Mouse (Mus musculus) neural tube, embryonic 13.5 days (tissue): Measurements from ENCODE around the gene Rnf34. TPM values are rescaled to one million over a fixed set of nuclear protein-coding genes. Genes with fewer than 3 reads are reported as not detected.

Experiments
- ATAC-seq: fragments of 200-750 bp; cut with Nextera tagmentation; 2 replicates; pipeline ENCODE4 v1.8.0; 2017; ENCODE audit warnings: low read depth, mild to moderate bottlenecking, moderate TSS enrichment, moderate library complexity
- H3K27ac ChIP-seq: fragments of 300-500 bp; sonication (generic); replicated peaks from 2 replicates; pipeline ENCODE4 v1.5.1; 2015; ENCODE audit warnings: moderate library complexity, mild to moderate bottlenecking, inconsistent platforms
- H3K27me3 ChIP-seq: fragments of 300-500 bp; sonication (generic); 2 replicates; pipeline ENCODE4 v1.6.1; 2015; ENCODE audit warnings: mild to moderate bottlenecking, inconsistent platforms
- H3K36me3 ChIP-seq: fragments of 300-500 bp; sonication (generic); 2 replicates; pipeline ENCODE4 v1.6.1; 2015; ENCODE audit warnings: mild to moderate bottlenecking, inconsistent platforms
- H3K4me1 ChIP-seq: fragments of 300-500 bp; sonication (generic); replicated peaks from 2 replicates; pipeline ENCODE4 v1.6.1; 2015; ENCODE audit warnings: inconsistent platforms
- H3K4me2 ChIP-seq: fragments of 300-500 bp; sonication (generic); 2 replicates; pipeline ENCODE4 v1.6.1; 2015; ENCODE audit warnings: inconsistent platforms, mild to moderate bottlenecking, moderate library complexity
- H3K4me3 ChIP-seq: fragments of 300-500 bp; sonication (generic); 2 replicates; pipeline ENCODE4 v1.5.1; 2015; ENCODE audit warnings: mild to moderate bottlenecking, inconsistent platforms
- H3K9ac ChIP-seq: fragments of 300-500 bp; sonication (generic); 2 replicates; pipeline ENCODE4 v1.6.1; 2015; ENCODE audit warnings: moderate library complexity, mild to moderate bottlenecking, inconsistent platforms
- H3K9me3 ChIP-seq: fragments of 300-500 bp; sonication (generic); 2 replicates; pipeline ENCODE4 v1.6.1; 2016; ENCODE audit warnings: inconsistent platforms
- WGBS: fragments of 180-500 bp; shearing (Covaris S2); methylation state at CpG from one replicate; pipeline ENCODE4 v1.1.7; 2015; 5-methylcytosine and 5-hydroxymethylcytosine counted together
- polyA plus RNA-seq: library from polyadenylated mRNA; unstranded; fragments of >200 nt; fragmentation: Nextera tagmentation; extraction: Ambion mirVana; gene quantifications from 2 replicates; pipeline ENCODE4 v1.2.1, GENCODE M21; 2015

Rnf34 gene
- polyA plus RNA-seq, 1 experiment from 2014 or later, result 45.0 TPM

DNA sequence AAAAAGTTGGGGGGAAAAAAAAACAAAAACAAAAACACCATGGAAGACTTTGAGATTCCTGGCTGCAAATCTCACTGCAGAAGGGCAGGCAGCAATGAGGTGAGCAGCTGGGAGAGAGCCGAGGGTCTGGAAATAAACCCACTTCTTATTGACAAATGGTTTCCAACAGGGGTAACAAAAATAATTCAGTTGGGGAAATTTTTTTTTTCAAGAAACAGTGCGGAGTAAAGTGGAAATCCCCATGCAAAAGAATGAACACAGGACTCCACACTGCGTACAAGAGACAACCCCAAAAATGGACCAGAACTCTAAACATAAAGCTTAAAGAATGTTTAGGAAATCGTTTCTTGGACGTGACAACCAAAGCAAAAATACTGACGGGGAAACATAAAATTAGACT lies 43.4 kb downstream of the Rnf34 start:
- Histone ChIP-seq H3K4me3 (no peak overlapping the region), H3K36me3 (no peaks in the 10 kb centered on the region), H3K9ac (no peak overlapping the region), H3K4me2 (no peak overlapping the region), H3K27ac (no peak overlapping the region), H3K9me3 (no peaks in the 10 kb centered on the region), H3K4me1 (peaks cover 38% of the 10 kb centered on the region), H3K27me3 (no peaks in the 10 kb centered on the region)
- no peak for ATAC-seq
- 95% methylated on average over 6 of the region's 6 CpGs for WGBS

DNA sequence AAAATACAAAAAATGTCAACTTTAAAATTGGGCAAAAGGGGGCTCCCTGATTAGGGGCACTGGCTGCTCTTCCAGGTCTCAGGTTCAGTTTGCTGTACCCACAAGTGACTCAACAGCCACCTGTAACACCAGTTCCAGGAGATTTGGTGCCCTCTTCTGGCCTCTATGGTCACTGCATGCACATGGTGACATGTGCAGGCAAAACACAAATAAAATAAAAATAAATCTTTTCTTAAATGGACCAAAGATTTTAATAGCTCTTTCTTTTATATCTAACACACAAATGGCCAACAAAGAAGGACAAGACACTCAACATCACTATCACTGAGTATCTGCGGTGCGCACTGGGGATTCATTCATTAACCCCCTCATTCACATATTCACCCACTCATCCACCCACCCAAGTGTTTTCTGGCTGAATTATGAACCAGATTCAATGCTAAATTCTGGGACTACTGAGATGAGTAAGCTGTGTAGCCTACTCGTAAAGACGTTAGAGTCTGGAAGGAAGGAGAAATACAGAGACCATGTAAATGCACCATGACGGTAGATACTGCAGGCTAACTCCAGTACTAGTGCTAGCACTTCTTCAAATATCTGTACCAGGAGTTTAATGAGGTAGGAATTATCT lies 44.3 kb downstream of the Rnf34 start:
- 90% methylated on average over 5 of the region's 5 CpGs for WGBS
- H3K36me3 ChIP-seq, result no peaks in the 10 kb centered on the region
- H3K9ac ChIP-seq, result no peak overlapping the region
- H3K9me3 ChIP-seq, result no peaks in the 10 kb centered on the region
- ATAC-seq, result no peak
- H3K4me1 ChIP-seq, result peaks cover 40% of the 10 kb centered on the region
- H3K4me3 ChIP-seq, result no peak overlapping the region
- no peaks in the 10 kb centered on the region for H3K27me3 ChIP-seq
- no peak overlapping the region for H3K27ac ChIP-seq
- no peak overlapping the region for H3K4me2 ChIP-seq

DNA sequence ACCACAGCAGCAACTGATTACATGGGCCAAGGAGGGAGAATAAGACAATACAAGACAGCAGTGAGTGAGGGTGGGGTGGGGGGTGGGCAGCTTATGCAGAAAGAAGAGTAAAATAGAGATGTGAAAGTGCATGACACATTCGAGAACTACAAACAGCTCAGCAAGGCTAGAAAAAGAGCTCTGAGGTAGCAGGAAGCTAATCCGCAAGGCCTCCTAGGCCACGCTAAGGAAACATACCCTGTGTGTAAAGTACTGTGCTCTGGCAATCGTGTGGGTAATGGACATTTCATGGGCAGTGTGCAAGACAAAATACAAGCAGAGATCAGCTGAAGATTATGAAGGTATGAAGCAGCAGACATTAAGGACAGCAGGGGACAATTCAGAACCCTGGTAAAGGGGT lies 45.0 kb downstream of the Rnf34 start:
- H3K36me3 ChIP-seq, result no peaks in the 10 kb centered on the region
- H3K4me2 ChIP-seq, result no peak overlapping the region
- H3K4me1 ChIP-seq, result peaks cover 41% of the 10 kb centered on the region
- no peak for ATAC-seq
- H3K9ac ChIP-seq, result no peak overlapping the region
- H3K27me3 ChIP-seq, result no peaks in the 10 kb centered on the region
- no peak overlapping the region for H3K4me3 ChIP-seq
- H3K9me3 ChIP-seq, result no peaks in the 10 kb centered on the region
- WGBS, result 83% methylated on average over 4 of the region's 4 CpGs
- H3K27ac ChIP-seq, result no peak overlapping the region

DNA sequence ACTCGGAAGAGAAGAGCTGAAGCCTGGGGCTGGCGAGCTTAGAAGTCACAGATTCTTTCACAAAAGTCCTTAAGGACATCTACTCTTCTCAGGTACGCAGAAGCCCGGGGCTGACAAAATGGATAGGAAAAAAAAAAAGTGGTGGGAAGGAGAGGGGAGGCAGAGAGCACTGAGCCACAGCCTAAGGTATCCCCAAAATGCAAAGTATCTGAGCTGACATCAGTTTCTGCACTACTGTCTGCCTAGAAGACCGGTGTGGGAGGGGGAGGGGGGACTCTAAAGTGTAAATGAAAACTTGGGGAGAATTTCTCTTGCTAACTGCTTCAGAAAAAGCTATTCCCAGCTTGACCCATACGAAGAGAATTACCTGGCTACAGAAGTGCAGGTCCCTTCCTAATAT lies 48.3 kb downstream of the Rnf34 start:
- peaks cover 46% of the 10 kb centered on the region for H3K4me1 ChIP-seq
- no peak overlapping the region for H3K27ac ChIP-seq
- WGBS, result 85% methylated on average over 6 of the region's 6 CpGs
- ATAC-seq, result no peak
- peak overlapping the region; percentile 79 for H3K4me3 ChIP-seq
- H3K4me2 ChIP-seq, result peak overlapping the region; percentile 78
- H3K36me3 ChIP-seq, result no peaks in the 10 kb centered on the region
- H3K27me3 ChIP-seq, result no peaks in the 10 kb centered on the region
- H3K9ac ChIP-seq, result peak overlapping the region; percentile 90; the same call in 1 of the 2 replicates
- H3K9me3 ChIP-seq, result no peaks in the 10 kb centered on the region

DNA sequence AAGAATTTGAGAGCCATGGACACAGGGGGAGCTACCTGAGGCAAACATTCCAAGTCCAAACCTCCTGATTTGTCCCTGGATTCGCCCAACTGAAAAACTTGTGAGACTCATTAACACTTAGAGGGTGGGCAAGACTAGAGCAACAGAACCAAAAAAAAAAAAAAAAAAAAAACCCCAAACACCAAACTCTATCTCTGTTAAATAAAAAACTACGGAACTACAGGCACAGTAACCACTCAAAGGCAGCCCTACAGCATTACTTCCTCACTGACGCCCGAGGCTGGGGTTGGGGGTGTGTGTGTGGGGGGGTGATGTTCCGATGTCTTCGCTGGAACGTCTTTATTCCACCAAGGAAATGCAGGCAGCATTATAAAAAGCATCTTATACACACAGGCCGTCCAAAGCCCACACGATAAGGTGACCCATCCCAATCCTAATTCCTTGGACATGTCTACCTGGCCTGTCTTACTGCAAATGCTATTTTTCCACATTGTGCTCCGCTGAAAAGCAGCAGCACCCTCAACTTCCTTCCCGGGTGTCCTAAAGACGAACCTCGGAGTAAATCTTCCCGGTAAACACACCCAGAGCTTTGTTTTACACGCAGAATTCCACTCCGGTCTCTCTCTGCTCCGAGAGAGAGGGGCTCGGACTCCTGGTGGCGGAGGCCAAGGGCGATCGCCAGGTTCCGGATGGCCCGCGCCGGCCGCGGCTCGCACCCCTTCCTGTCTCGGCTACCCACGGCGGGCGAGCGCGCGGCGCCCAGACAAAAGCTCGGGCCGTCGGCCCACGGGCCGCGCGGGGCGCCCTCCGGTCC lies 49.3 kb downstream of the Rnf34 start:
- 5% methylated on average over 45 of the region's 45 CpGs for WGBS
- H3K27me3 ChIP-seq, result no peaks in the 10 kb centered on the region
- ATAC-seq, result peak; percentile 19; the same call in 1 of the 2 replicates
- H3K9me3 ChIP-seq, result no peaks in the 10 kb centered on the region
- peak overlapping the region; percentile 78 for H3K4me2 ChIP-seq
- peak overlapping the region; percentile 90 for H3K9ac ChIP-seq
- peaks cover 46% of the 10 kb centered on the region for H3K4me1 ChIP-seq
- peak overlapping the region; percentile 79 for H3K4me3 ChIP-seq
- peak overlapping the region; percentile 97 for H3K27ac ChIP-seq
- H3K36me3 ChIP-seq, result no peaks in the 10 kb centered on the region

DNA sequence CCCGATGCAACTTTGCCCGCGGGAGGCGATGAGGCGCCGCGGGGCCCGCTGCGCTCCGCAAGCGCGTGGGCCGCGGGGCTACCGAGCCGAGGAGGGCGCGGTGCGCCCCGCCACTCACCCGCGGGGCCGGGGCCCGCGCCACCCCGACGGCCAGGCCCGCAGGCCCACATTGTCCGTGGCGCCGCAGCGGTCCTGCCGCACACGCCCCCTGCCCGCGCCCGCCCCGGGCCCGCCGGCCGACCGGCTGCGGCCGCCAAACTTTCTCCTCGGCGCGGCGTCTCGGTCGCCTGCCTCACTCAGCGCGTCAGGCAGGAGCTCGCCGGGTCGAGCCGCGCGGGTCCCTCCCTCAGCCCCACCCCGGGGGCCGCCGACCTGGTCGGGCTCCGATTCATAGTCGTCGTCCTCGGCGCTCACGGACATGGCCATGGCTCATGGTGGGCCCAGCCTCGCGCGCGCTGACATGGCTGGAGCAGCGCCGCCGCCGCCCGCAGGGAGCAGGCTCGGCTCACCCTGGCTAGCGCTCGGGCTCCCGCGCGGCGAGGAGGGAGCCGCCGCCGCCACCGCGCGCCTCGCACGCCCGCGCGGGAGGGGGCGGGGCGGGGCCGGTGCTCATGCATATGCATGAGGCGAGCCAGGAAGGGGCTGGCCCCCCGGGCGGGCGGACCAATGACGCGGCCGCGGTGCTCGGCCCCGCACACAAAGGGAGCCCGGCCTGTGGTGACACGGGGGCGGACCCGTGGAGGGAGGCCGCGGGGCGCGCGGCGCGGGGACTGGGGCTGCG lies 50.1 kb downstream of the Rnf34 start:
- H3K36me3 ChIP-seq, result no peaks in the 10 kb centered on the region
- peak overlapping the region; percentile 78 for H3K4me2 ChIP-seq
- WGBS, result under 1% methylated on average over 84 of the region's 120 CpGs
- H3K9me3 ChIP-seq, result no peaks in the 10 kb centered on the region
- peak overlapping the region; percentile 90 for H3K9ac ChIP-seq
- peak; percentile 97 for ATAC-seq
- no peaks in the 10 kb centered on the region for H3K27me3 ChIP-seq
- peak overlapping the region; percentile 79 for H3K4me3 ChIP-seq
- H3K4me1 ChIP-seq, result peaks cover 41% of the 10 kb centered on the region
- H3K27ac ChIP-seq, result peak overlapping the region; percentile 97

DNA sequence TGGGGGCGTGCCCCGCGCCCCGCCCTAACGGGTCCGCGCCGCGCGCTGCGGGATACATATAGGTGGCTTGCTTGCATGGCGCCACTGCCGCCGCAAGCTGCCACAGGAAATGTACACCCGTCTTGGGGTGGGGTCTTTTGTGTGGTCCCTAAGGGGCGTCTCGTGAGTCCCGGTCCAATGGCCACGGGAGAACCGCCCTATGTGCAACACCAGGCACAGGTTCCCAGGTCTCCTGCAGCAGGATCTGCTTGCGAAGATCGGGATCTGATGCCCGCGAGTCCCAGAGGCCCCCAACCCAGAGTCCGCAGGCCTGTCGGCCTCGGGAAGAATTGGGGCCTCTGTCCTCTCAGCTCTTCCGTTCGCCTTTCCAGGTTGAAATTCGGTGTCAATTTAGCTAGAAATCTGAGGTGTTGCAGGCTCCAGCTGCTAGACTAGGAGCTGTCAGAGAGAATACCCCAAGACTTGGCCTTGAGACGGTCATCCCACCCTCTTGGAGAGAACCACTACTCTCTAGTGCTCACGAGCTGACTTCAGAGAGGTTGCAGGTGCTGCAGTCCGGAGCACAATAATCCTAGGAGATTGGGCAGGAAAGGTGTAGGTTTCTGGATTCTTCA lies 50.8 kb downstream of the Rnf34 start:
- Histone ChIP-seq H3K4me2 (peak overlapping the region; percentile 78), H3K36me3 (no peaks in the 10 kb centered on the region), H3K27me3 (no peaks in the 10 kb centered on the region), H3K9me3 (no peaks in the 10 kb centered on the region), H3K27ac (peak overlapping the region; percentile 97), H3K4me1 (peaks cover 34% of the 10 kb centered on the region), H3K9ac (peak overlapping the region; percentile 90), H3K4me3 (peak overlapping the region; percentile 79)
- WGBS, result 5% methylated on average over 24 of the region's 33 CpGs
- ATAC-seq, result 0 out of 2 replicates have a peak, but pooled peaks have one; percentile 15

DNA sequence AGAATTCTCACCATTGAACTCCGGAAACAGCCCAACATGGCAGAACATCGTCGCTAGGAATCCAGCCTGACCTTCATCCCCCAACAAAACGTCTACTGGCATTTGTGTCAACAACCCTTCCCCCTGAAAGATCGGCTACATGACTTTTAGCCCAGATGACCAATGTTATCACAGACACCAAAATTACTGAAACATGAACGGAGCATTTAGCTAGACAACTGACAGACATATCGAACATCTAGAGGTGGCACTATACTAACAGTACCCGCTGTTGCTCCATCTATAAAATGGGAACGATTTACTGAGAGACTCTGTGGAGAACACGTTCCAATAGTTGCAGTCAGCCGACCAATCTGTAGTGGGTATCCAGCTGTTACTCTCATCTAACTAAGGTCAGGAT lies 51.3 kb downstream of the Rnf34 start:
- H3K27me3 ChIP-seq, result no peaks in the 10 kb centered on the region
- H3K4me3 ChIP-seq, result peak overlapping the region; percentile 79
- WGBS, result 58% methylated on average over 11 of the region's 11 CpGs
- peak overlapping the region; percentile 78 for H3K4me2 ChIP-seq
- ATAC-seq, result no peak
- no peaks in the 10 kb centered on the region for H3K9me3 ChIP-seq
- no peaks in the 10 kb centered on the region for H3K36me3 ChIP-seq
- peak overlapping the region; percentile 90 for H3K9ac ChIP-seq
- H3K4me1 ChIP-seq, result peaks cover 30% of the 10 kb centered on the region
- H3K27ac ChIP-seq, result peak overlapping the region; percentile 97

DNA sequence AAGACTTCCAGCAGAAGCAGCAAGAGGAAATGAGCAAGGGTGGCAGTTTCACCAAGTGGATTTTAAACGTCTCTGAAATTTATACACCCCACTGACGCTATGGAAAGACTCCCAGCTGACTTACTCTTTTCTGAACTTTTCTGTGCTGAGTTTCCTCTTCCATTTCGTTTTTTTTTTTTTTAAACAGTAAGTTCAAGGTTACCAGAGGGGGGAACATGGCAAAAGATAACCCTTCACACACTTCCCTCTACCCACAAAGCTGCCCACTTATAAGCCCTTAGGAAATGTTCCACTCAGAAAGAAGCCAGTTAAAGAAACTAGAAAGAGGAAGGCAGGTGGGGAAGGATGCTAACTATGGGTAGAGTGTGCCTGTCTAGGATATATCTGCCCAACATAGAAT lies 51.8 kb downstream of the Rnf34 start:
- H3K36me3 ChIP-seq, result no peaks in the 10 kb centered on the region
- no peak for ATAC-seq
- no peak overlapping the region for H3K4me3 ChIP-seq
- H3K4me2 ChIP-seq, result no peak overlapping the region
- peaks cover 30% of the 10 kb centered on the region for H3K4me1 ChIP-seq
- no peaks in the 10 kb centered on the region for H3K27me3 ChIP-seq
- no peak overlapping the region for H3K27ac ChIP-seq
- H3K9me3 ChIP-seq, result no peaks in the 10 kb centered on the region
- no peak overlapping the region for H3K9ac ChIP-seq
- WGBS, result 58% methylated on average over 3 of the region's 3 CpGs

DNA sequence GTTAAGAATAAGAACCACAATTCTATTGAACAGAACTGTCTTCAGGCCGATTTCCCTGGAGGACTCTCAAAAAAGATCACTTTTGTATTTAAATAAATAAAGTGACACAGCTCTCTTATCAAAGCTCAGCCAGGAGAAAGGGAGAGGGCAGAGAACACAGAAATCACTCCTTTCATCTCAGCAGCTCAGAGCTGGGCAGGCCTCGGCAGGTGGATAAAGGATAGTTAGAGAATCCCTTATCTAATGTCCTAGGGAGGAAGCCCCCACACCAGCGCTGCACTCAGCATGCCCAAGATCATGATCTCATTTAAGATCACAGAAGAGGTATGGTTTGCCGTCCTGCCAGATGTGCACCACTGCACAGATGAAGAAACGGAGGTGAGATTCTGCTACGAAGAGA lies 52.4 kb downstream of the Rnf34 start:
- WGBS, result 87% methylated on average over 6 of the region's 6 CpGs
- H3K4me1 ChIP-seq, result peaks cover 25% of the 10 kb centered on the region
- no peaks in the 10 kb centered on the region for H3K36me3 ChIP-seq
- no peak for ATAC-seq
- no peaks in the 10 kb centered on the region for H3K27me3 ChIP-seq
- no peak overlapping the region for H3K4me3 ChIP-seq
- no peaks in the 10 kb centered on the region for H3K9me3 ChIP-seq
- H3K27ac ChIP-seq, result no peak overlapping the region
- no peak overlapping the region for H3K4me2 ChIP-seq
- no peak overlapping the region for H3K9ac ChIP-seq

DNA sequence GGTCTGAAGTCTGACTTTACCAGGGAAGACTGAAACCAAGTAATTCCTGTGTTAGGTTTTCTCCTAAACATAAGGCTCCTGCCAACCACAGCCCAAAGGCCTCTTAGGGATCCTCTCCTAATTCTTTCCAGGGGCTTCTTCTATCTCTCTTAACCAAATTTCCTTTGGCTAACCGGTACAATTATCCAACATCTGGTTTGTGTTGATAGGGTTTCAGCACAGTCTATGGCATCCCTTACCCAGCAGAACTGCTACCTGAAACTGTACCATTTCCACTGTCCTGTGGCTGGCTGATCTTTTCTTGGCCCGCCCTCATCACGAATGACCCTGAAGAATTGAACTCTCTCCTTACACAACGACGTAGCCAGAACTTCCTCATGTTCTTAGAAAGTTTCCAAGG lies 53.3 kb downstream of the Rnf34 start:
- H3K9me3 ChIP-seq, result no peaks in the 10 kb centered on the region
- WGBS, result 83% methylated on average over 5 of the region's 5 CpGs
- no peak overlapping the region for H3K27ac ChIP-seq
- H3K9ac ChIP-seq, result no peak overlapping the region
- no peak overlapping the region for H3K4me3 ChIP-seq
- H3K4me2 ChIP-seq, result no peak overlapping the region
- no peaks in the 10 kb centered on the region for H3K27me3 ChIP-seq
- H3K36me3 ChIP-seq, result no peaks in the 10 kb centered on the region
- peaks cover 15% of the 10 kb centered on the region for H3K4me1 ChIP-seq
- no peak for ATAC-seq

DNA sequence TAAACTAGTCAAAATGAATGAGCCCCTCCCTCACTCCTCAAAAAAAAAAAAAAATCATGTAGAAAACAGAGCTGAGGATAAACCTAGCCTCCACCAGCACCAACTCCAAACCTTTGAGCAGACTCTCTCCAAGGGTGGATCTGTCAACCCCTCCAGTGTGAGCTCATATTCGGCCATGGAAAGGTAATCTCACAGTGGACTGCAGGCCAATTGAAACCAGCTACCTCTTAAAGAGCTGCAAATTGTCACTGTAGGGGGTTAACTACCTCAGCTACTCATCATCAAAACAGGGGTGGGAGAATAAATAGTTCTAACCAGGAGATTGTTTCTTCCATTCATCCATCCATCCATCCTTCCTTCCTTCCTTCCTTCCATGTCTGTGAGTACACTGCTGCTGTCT lies 57.3 kb downstream of the Rnf34 start:
- no peak for ATAC-seq
- Histone ChIP-seq H3K9ac (no peak overlapping the region), H3K9me3 (no peaks in the 10 kb centered on the region), H3K4me1 (no peaks in the 10 kb centered on the region), H3K36me3 (no peaks in the 10 kb centered on the region), H3K27me3 (no peaks in the 10 kb centered on the region), H3K4me3 (no peak overlapping the region), H3K27ac (no peak overlapping the region), H3K4me2 (no peak overlapping the region)
- 79% methylated on average over 1 of the region's 1 CpGs for WGBS
